Mouse (Mus musculus) limb, embryonic 14.5 days (tissue): ENCODE results near the gene G3bp1. TPM values are rescaled to one million over a fixed set of nuclear protein-coding genes. Genes with fewer than 3 reads are reported as not detected.
A peak's percentile ranks its signal among the peaks of the same experiment; 100 is the strongest.

Experiments used
- ATAC-seq: fragments of 200-750 bp; cut with Nextera tagmentation; 2 replicates; pipeline ENCODE4 v1.8.0; 2017; ENCODE audit warnings: low read depth, moderate number of reproducible peaks, moderate TSS enrichment; ENCODE audit not compliant: low FRiP score
- DNase-seq: peaks from one replicate; pipeline ENCODE4 v3.0.0-alpha.2; 2015; ENCODE audit warnings: low spot score
- H3K27ac ChIP-seq: fragments of 300-500 bp; sonication (generic); replicated peaks from 2 replicates; pipeline ENCODE4 v1.5.1; 2014; ENCODE audit warnings: low read depth, mild to moderate bottlenecking, low read length, moderate library complexity, mixed read lengths
- H3K27me3 ChIP-seq: fragments of 300-500 bp; sonication (generic); 2 replicates; pipeline ENCODE4 v1.6.1; 2014; ENCODE audit warnings: low read length, mixed read lengths; ENCODE audit not compliant: control insufficient read depth, insufficient read depth
- H3K36me3 ChIP-seq: fragments of 300-500 bp; sonication (generic); 2 replicates; pipeline ENCODE4 v1.6.1; 2014; ENCODE audit warnings: mild to moderate bottlenecking, low read length, moderate library complexity, mixed read lengths; ENCODE audit not compliant: control insufficient read depth, insufficient read depth
- H3K4me1 ChIP-seq: fragments of 300-500 bp; sonication (generic); 2 replicates; pipeline ENCODE4 v1.6.1; 2014; ENCODE audit warnings: antibody characterized with exemption, low read length, mixed read lengths; ENCODE audit not compliant: control insufficient read depth, insufficient read depth
- H3K4me2 ChIP-seq: fragments of 300-500 bp; sonication (generic); replicated peaks from 2 replicates; pipeline ENCODE4 v1.6.1; 2014; ENCODE audit warnings: low read depth, mild to moderate bottlenecking, low read length, moderate library complexity; ENCODE audit not compliant: severe bottlenecking
- H3K4me3 ChIP-seq: fragments of 300-500 bp; sonication (generic); replicated peaks from 2 replicates; pipeline ENCODE4 v1.5.1; 2014; ENCODE audit warnings: low read length
- H3K9ac ChIP-seq: fragments of 300-500 bp; sonication (generic); 2 replicates; pipeline ENCODE4 v1.6.1; 2014; ENCODE audit warnings: mild to moderate bottlenecking, low read depth, low read length, moderate library complexity; ENCODE audit not compliant: severe bottlenecking
- H3K9me3 ChIP-seq: fragments of 300-500 bp; sonication (generic); 2 replicates; pipeline ENCODE4 v1.6.1; 2016; ENCODE audit warnings: low read length; ENCODE audit not compliant: control insufficient read depth
- POLR2A ChIP-seq: fragments of 200-500 bp; IDR thresholded peaks from 2 replicates; pipeline ENCODE4 v1.8.0; 2012; ENCODE audit warnings: inconsistent platforms, mild to moderate bottlenecking, moderate library complexity, borderline replicate concordance; ENCODE audit not compliant: insufficient read depth, insufficient read length; ENCODE audit errors: extremely low read depth
- WGBS: fragments of 180-500 bp; shearing (Covaris S2); extraction: QIAGEN DNeasy Blood & Tissue Kit; methylation state at CpG from one replicate; pipeline ENCODE4 v1.1.7; 2014; 5-methylcytosine and 5-hydroxymethylcytosine counted together
- polyA plus RNA-seq, 2 experiments: library from polyadenylated mRNA; depleted of rRNA in 1 of 2; stranded (reverse) in 1 of 2; unstranded in 1 of 2; fragments of >200 nt; fragmentation: Nextera tagmentation in 1 of 2; extraction: Ambion mirVana in 1 of 2; gene quantifications; 2 replicates each; pipeline versions ENCODE4 v1.2.1 to v1.2.3; 2012 to 2014

G3bp1 gene
- polyA plus RNA-seq, 2 experiments = 79.0 to 171 TPM

- no peak for TF ChIP-seq POLR2A
- DNase-seq = no peak
- 95% methylated on average over 9 of the region's 9 CpGs for WGBS
- Histone ChIP-seq H3K27me3 (no peaks in the 10 kb centered on the region), H3K9ac (no peak overlapping the region), H3K9me3 (no peaks in the 10 kb centered on the region), H3K4me1 (peaks cover 15% of the 10 kb centered on the region), H3K27ac (no peak overlapping the region), H3K4me3 (no peak overlapping the region), H3K4me2 (no peak overlapping the region), H3K36me3 (no peaks in the 10 kb centered on the region)
- ATAC-seq = no peak
Measured at GRCm38 (mm10) chr11:55462149-55462548, 7.3 kb upstream of the G3bp1 start.

GRCm38 (mm10) chr11:55464707-55465106 is 4.8 kb upstream of the G3bp1 start:
- no peaks in the 10 kb centered on the region for H3K27me3 ChIP-seq
- whole genome bisulfite sequencing = 86% methylated on average over 10 of the region's 10 CpGs
- DNase-seq = no peak
- no peak for TF ChIP-seq POLR2A
- H3K9me3 ChIP-seq = no peaks in the 10 kb centered on the region
- H3K36me3 ChIP-seq = no peaks in the 10 kb centered on the region
- H3K4me1 ChIP-seq = peaks cover 19% of the 10 kb centered on the region
- no peak overlapping the region for H3K27ac ChIP-seq
- H3K4me3 ChIP-seq = no peak overlapping the region
- ATAC-seq = no peak
- no peak overlapping the region for H3K4me2 ChIP-seq
- no peak overlapping the region for H3K9ac ChIP-seq

GRCm38 (mm10) chr11:55465177-55465576 is 4.3 kb upstream of the G3bp1 start:
- Histone ChIP-seq H3K4me3 (no peak overlapping the region), H3K27ac (no peak overlapping the region), H3K9me3 (no peaks in the 10 kb centered on the region), H3K9ac (no peak overlapping the region), H3K4me2 (no peak overlapping the region), H3K36me3 (no peaks in the 10 kb centered on the region), H3K4me1 (peaks cover 14% of the 10 kb centered on the region), H3K27me3 (no peaks in the 10 kb centered on the region)
- ATAC-seq = no peak
- DNase-seq = no peak
- 78% methylated on average over 3 of the region's 3 CpGs for WGBS
- TF ChIP-seq POLR2A = no peak

- Histone ChIP-seq H3K27me3 (no peaks in the 10 kb centered on the region), H3K4me1 (peaks cover 14% of the 10 kb centered on the region), H3K4me3 (peak overlapping the region; percentile 50; the same call in 1 of the 2 replicates), H3K4me2 (peak overlapping the region; percentile 72), H3K9ac (peak overlapping the region; percentile 69), H3K9me3 (no peaks in the 10 kb centered on the region), H3K27ac (peak overlapping the region; percentile 86; the same call in 1 of the 2 replicates), H3K36me3 (peaks cover 2% of the 10 kb centered on the region; the same call in 1 of the 2 replicates)
- no peak for ATAC-seq
- TF ChIP-seq POLR2A = no peak
- no peak for DNase-seq
- 83% methylated on average over 10 of the region's 10 CpGs for WGBS
Measured at GRCm38 (mm10) chr11:55468012-55468411, 1.5 kb upstream of the G3bp1 start.

- ATAC-seq (no peak), DNase-seq (no peak)
- H3K36me3 ChIP-seq = peaks cover 8% of the 10 kb centered on the region; the same call in 1 of the 2 replicates
- H3K4me1 ChIP-seq = peaks cover 14% of the 10 kb centered on the region
- WGBS = 4% methylated on average over 17 of the region's 17 CpGs
- no peak for TF ChIP-seq POLR2A
- peak overlapping the region; percentile 69 for H3K9ac ChIP-seq
- H3K4me2 ChIP-seq = peak overlapping the region; percentile 72
- no peaks in the 10 kb centered on the region for H3K27me3 ChIP-seq
- peak overlapping the region; percentile 50 for H3K4me3 ChIP-seq
- peak overlapping the region; percentile 86 for H3K27ac ChIP-seq
- no peaks in the 10 kb centered on the region for H3K9me3 ChIP-seq
Measured at GRCm38 (mm10) chr11:55468611-55469047, 856 bp upstream of the G3bp1 start.
